Mouse (Mus musculus) mature B cell (primary cell): Measurements from ENCODE around the gene Lsm7.

Experiments
- in situ Hi-C: fragments of 300-500 bp; cut with MboI; formaldehyde crosslinking; loops from 2 replicates; pipeline ENCODE4 v1.14.3; 2019

Lsm7 gene

GRCm38 (mm10) chr10:80876028-80876427, 21.0 kb upstream of the Lsm7 start:
- in situ Hi-C loops, result loop anchor here (5.0 kb wide), 1 partner anchor 54 kb away; no protein-coding TSS in a partner anchor

- in situ Hi-C loops, result no loop called here
These were observed 19.0 kb upstream of the Lsm7 start for GRCm38 (mm10) chr10:80874035-80874434.

GRCm38 (mm10) chr10:80871581-80871980, 16.6 kb upstream of the Lsm7 start, which contains the start of gene Tmprss9:
Gene Tmprss9 (plus strand): TSS chr10:80871848.
- in situ Hi-C loops, result no loop called here

DNA sequence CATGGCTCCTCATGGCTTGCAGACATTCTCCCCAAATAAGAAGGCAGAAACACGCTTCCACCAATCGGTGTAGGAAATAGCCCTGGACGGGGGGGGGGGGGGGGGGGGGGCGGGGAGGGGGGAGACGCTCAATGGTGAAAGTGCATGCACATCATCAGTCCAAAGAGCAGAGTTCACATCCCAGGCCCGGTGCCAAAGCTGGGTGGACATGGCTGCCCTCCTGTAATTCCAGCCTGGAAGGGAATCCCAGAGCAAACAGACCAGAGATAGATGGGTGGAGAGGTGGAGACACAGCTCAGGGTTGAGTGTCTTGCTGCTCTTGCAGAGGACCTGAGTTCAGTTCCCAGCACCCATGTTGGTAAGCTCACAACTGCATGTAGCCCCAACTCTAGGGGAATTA, 16.0 kb upstream of the Lsm7 start:
- in situ Hi-C loops, result no loop called here

GRCm38 (mm10) chr10:80864446-80864845, 9.4 kb upstream of the Lsm7 start:
- in situ Hi-C loops, result no loop called here

DNA sequence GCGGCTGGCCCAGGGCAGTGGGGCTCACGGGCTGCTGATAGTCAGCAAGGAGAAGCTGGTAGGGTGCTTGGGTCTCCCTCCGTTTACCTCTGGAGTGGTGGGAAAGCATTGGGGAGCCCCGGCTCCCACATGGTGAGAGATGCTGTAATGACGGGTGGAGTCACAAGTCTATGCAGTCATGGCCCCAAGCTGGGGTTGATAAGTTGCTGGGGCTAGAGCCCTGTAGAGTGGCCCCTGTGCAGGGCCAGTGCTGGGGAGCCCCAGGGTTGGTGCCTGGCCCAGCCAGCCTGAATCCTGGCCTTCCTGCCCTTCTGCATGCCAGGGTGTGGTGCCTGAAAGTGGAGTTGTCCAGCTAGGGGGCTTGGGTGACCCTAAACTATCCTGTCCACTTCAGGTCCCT, 7.3 kb upstream of the Lsm7 start:
- in situ Hi-C loops, result no loop called here

- in situ Hi-C loops, result no loop called here
These were observed 3.4 kb upstream of the Lsm7 start for GRCm38 (mm10) chr10:80858350-80858935.

DNA sequence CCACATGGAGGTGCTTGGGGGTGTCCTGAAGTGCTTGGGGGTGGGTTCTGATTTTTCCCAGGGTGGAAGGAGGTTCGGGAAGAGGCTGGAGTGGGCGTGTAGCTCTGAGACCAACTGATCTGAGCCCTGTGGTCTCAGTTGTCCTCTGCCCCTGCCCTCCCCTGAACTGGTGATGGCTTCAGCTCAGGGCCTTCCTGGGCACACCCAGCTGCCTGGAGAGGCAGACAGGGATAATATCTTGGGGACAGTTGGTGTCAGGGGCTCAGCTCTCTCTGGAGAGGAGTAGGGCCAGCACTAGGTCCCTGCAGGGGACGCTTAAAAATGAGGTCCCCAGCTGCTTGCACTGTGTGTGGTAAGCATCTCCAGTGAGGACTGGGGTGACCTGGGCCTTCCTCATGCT, 2.8 kb upstream of the Lsm7 start:
- in situ Hi-C loops, result no loop called here

- in situ Hi-C loops, result no loop called here
These were observed 2.4 kb upstream of the Lsm7 start for GRCm38 (mm10) chr10:80857386-80857785.

DNA sequence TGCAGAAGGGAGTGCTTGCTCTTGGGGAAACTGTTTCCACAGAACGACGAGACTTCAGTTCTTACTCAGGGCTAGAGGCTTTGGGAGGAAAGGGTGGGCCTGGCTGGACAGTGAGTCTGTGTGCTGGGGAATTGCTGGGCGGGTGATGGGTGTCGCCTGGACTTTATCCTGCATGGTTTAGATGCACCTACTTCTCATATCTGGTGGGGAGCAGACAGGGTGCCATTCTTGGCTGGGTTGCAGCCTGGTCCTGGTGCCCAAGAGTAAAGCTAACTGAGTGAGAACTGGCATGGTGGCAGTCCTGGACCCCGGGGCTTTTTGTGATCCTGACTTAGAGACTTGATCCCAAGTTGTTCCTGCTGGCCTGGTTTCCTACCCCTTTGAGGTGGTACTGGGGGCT, 1.9 kb upstream of the Lsm7 start:
- in situ Hi-C loops, result no loop called here

DNA sequence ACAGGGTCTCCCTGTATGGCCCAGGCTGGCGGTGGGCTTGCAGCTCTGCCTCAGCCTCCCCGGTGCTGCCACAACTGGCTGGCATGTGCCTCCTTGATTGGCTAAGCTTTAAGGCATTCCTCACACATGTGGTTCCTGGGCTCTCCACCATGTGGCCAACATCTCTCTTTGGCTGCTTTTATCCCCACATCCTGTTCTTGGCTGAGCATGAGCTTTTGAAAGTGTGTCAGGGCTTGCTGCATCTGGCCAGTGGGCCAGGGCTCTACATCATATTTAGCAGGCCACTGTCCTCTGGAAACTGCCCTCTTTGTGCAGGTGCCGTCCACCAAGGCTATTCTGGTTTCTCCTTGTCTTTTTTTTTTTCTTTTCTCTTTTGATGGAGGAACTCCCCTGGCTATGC, 1.3 kb upstream of the Lsm7 start:
- in situ Hi-C loops, result no loop called here

DNA sequence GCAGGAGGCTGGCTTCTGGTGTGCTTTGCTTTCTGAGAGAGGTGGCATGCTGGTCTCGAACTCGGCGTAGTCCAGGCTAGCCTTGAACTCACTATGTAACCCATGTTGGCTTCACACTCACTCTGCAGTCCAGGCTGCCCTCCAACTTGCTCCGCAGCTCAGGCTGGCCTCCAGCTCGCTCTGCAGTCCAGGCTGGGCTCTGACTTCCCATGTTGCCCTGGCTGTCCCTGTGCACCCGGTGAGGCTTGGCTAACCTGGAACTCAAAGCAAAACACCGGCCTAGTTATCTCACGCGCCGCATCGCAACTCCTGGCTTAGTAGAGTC, 702 bp upstream of the Lsm7 start:
- in situ Hi-C loops, result no loop called here

DNA sequence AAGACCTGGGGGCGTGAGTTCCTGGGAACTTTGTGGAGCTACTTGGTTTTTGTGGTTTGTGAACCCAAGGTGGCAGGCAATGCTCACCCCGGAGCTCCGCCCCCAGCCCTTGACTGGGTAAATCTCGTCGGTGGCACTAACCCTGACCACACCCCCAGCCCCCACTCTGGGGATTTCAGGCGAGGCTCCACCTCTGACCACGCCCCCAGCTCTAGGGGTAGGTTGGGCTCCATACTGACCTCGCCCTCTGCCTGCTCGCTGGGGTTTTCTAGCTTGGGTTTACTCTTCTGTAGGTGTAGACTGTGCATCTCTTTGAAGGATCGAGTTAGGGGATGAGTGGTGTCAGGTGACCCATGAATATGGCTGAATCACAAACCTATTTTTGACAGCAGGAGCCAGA, 6.4 kb downstream of the Lsm7 start:
- in situ Hi-C loops, result no loop called here

GRCm38 (mm10) chr10:80845732-80846131, 9.3 kb downstream of the Lsm7 start:
- in situ Hi-C loops, result no loop called here

DNA sequence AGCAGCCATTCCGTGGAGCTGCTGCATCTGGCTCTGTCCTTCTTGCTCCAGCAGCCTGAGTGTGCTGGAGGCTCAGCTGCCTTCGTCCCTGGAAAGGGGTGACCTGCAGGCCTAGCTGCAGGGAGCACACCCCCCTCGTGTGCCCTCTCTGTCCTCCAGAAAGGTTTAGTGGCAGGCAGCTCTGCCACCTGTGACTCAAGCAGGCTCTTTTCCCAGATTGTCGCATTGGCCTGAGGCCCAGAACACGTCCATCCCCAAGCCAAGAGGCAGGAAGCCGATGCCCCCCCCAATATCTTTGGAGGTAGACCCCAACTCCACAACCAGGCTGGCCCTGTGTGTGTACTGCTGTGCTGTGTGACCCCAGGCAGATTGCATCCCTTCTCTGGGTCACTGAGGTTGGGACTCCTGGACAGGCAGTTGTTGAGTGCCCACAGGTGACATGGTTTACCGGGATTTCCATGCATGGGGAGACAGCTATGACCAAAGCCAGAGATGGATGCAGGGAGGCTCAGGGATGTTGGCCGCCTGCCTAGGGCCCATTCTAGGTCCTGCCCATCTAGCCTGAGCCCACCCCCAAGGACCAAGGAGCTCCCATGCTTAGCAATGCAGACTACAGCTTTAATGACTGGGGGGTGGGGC, 9.8 kb downstream of the Lsm7 start:
- in situ Hi-C loops, result no loop called here

DNA sequence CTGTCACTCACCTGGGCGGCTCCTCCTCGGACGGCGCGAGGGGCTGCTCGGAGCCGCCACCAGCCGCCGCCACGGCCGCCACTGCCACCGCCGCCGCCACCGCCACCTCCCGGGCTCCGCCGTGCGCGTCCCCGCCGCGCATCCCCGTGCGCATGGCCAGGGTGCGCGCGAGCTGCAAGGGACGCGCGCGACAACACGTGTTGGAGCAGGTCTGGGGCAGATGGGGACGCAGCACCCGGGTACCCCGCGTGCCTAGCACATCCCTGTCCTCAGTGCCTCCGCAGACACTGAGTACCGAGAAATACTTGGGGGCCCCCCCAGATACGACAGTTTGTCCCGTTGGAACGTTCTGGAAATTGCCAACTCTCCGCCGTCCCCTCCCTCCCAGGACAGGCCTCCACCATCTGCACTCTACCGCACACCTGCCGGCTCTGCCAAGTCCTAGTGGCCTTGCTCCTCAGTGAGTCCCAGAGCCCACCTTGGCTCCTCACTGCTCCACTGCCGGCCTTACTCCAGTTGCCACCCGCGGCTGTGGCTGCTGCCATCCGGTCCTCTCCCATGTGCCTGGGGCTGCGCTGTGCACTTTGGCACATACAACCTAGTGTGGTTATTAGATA, 11.0 kb downstream of the Lsm7 start, which contains the start of gene Lingo3:
Gene Lingo3, minus strand, starts transcription at position 109 of the 617 bp plus-strand sequence.
- in situ Hi-C loops, result no loop called here

DNA sequence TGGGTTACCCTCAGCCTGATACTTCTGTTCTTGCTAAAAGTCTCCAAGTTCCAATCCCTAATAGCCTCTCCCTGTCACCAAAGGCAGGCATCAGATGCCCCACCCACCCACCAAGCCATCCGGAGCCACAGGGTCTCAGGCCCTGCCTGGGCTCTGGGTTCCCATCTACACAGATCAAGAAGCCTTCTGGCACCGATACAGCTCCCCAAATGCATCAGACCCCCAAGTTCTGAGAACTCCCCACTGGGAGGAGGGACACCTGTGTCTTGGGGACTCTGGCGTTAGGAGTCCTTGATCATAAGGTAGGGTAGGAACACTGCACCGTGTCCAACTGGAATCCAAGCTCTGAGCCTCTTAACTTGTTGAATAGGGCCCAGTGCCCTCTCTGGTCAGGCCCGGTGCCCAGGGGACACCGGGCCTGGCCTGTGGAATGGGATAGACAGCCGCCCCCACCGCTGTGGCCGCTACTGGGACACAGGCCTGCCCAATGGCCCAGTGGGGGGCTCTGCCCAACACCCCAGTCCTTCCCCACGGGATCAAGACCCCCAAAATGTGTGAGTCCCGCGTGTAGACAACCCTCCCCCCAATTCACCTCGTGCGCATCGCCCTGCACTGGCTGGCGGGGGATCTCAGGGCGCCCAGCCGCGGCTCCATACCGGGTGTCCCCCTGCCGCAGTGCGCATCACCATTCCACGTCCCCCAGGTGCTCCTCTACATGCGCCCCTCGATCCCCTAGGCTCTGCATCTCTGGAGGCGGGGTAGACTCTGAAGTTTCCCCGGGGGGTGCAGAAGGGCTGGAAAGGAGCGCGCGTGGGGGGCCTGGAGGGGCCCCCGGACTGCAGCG, 11.7 kb downstream of the Lsm7 start:
- in situ Hi-C loops, result no loop called here

GRCm38 (mm10) chr10:80842334-80842733, 12.7 kb downstream of the Lsm7 start:
- in situ Hi-C loops, result no loop called here

GRCm38 (mm10) chr10:80841685-80842084, 13.3 kb downstream of the Lsm7 start:
- in situ Hi-C loops, result no loop called here

DNA sequence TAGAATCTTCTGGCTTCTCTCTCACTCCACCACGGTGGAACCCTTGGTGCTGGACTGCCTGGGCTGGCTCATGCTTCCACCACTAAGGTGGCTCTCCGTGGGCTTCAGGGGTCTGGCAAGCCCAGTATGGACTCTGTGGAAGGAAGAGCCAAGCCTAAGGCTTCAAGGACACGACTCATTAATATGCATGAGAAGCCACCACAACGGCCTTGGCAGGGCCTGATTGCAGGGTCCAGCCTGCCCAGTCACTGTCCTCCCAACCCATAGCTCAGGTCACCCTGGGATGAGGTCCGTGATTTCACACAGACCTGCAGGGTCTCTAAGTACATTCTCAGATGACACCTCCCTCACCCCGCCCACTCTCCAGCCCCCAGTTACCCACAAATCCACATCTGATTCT, 15.2 kb downstream of the Lsm7 start:
- in situ Hi-C loops, result no loop called here

GRCm38 (mm10) chr10:80838346-80838912, 16.6 kb downstream of the Lsm7 start:
- in situ Hi-C loops, result no loop called here

- in situ Hi-C loops, result no loop called here
These were observed 17.2 kb downstream of the Lsm7 start for GRCm38 (mm10) chr10:80837827-80838226.
